Mouse (Mus musculus) brain, embryonic 14.5 days (tissue): Measurements from ENCODE around the gene Sept9.

Source experiments
- CTCF ChIP-seq: fragments of 200-500 bp; IDR thresholded peaks from 2 replicates; pipeline ENCODE4 v1.5.1; 2012; ENCODE audit warnings: inconsistent platforms, mild to moderate bottlenecking, moderate library complexity, borderline replicate concordance; ENCODE audit not compliant: insufficient read depth, insufficient read length; ENCODE audit errors: extremely low read depth
- POLR2A ChIP-seq: fragments of 200-500 bp; IDR thresholded peaks from 2 replicates; pipeline ENCODE4 v1.6.1; 2012; ENCODE audit warnings: mild to moderate bottlenecking, inconsistent platforms, borderline replicate concordance; ENCODE audit not compliant: poor library complexity, insufficient read depth, insufficient read length, severe bottlenecking; ENCODE audit errors: extremely low read depth

GRCm38 (mm10) chr11:117287792-117288191, 88.3 kb downstream of the Sept9 start:
- TF ChIP-seq POLR2A: no peak
- TF ChIP-seq CTCF: no peak
